Mouse (Mus musculus) liver, postnatal 0 days (tissue): ENCODE data around the gene Gucd1.

ENCODE experiments used
- CTCF ChIP-seq: sonication (generic); IDR thresholded peaks from 2 replicates; pipeline ENCODE4 v1.5.1; 2016; ENCODE audit warnings: antibody characterized with exemption, low read depth
- EP300 ChIP-seq: IDR thresholded peaks from 2 replicates; pipeline ENCODE4 v1.6.1; 2016; ENCODE audit warnings: antibody characterized with exemption, low read depth, mild to moderate bottlenecking

DNA sequence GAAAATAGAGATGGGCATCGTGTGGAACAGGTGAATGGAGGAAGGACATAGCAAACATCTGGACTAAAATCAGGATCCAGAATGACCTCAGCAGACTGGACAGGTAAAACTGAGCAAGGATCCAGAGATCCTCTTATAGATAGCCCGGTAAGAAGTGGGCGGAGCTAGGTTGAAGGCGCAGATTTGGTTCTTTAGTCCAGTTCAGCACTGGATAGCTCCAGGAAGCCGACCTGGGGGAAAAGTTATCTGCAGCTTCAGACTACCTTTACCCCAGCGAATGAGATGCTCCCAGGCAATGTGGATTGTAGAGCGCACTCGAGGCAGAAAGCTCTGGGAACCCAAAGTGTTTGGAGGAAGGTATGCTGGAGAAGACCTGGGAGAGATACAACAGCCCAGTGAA is 175.8 kb downstream of the Gucd1 start:
- TF ChIP-seq CTCF (no peak), EP300 (no peak)
